Mouse (Mus musculus): ENCODE results near the gene Acss3.

The Acss3 gene

DNA sequence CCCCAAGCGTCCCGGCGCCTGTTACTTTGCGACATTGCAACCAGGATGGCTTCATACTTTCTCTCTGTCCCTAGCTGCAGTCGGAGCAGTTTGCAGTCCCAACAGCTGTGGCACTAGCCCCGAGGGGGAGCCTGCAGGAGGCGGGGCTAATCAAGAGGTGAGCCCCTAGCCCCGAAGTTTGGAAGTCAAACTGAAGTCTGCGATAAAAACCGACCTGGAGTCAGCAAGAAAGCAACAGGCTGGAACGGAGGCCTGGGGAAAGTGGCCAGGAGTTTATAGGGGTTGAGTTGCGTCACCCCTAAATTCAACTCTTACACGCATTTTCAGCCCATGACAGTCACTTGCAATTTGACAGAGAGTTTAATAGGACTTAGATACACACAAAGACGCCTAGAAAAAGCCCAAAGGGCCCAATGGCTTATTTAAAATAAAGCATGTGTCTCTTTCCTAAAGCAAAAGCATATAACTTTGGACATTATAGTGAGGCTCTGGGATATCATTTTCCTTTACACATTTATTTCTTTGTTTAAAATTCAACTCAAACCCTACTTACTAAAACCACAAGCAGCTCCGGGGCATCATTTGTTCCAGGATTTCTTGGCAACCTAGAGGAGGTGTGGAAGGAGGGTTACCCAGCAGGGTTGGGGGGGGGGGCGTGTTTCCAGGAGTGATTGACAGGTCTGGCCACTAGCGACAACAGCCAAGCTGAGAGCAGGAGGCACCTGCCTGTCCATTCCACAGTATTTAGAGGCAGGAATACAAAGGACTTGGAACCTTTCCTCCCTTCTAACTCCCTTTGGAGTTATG is at the start of gene Acss3:
TSS of gene Acss3 (minus strand) at position 140 of the 807 bp plus-strand sequence.
- DNase-seq: no peak

DNA sequence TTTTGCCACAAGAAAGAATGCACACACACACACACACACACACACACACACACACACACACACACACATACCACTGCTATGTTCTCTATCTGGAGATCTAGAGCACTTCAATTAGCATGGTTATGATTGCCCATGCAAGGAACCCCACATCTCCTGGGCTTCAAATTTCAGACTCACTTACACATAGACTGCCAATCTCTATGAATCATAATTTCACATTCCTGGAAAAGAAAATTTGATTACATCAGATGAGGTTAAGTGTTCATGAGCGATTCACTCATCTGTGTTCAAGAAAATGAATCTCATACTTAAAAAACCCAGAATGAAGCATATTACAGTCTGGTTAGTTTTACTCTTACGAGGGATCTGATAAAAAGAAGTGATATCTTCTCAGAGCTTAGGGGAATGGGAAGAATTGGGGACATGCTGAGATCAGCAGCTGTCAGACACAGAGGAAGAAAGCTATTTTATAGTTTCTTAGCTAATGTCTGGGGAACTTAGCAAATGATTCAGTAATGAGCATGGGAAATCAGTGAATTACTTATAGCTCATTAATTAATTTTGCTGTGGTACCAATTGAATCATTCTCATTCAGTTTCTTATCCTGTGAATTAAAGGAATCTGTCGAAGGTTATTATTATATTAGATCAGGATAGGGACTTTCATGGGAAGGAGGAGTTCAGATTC is 48.7 kb upstream of the Acss3 start:
- no peak for DNase-seq

DNA sequence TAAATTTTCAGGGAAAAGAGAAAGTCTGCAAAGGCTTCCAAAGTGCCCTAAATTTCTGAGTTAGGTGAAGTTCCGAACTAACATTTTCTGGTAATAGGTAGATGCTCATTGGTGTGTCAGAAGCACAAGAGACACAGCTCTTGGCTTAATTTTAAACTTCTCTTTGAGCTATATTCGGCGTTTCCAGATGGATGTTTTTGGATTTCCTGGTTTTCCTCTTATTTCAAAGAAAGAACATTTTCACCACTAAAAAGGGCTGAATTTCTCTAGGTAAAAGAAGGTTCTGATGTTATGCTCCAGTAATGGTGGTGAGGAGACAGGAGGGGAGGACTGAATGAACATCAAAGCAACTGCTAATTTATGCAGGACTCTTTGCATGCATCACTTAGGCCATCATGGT is 43.0 kb upstream of the Acss3 start:
- DNase-seq: no peak

DNA sequence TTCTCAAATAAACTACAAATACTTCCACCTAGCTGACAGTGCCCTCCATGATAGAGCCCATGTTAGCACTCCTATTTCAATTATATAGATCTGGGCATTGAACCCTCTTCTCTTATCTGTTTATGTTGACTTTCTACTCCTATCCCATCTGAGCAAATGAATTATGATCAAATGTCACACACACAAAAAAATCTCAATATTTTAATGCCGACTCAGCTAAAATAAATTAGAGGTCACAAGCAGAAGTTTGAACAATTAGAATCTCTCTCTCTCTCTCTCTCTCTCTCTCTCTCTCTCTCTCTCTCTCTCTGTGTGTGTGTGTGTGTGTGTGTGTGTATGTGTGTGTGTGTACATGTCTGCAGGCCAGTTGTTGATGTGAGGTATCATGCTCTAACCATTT is 25.3 kb upstream of the Acss3 start:
- no peak for DNase-seq

DNA sequence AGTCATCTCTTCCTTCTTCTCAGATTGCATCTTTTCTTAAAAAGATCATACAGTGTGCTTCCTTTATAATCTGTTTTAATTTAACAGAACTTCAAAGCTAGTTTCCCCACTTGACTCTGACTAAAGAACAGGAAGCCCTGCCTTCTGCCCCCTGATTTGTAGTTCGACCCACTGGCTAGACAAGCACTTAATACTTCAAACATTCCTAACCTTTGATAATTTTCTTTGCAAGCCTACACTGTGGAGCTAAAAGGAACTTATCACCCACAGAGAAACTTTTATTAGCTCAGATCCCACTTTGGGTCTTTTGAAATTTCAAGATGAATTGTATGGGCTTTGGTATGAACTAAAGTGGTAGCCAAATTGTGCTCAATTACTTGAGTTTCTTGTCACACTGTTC is 20.5 kb upstream of the Acss3 start:
- no peak for DNase-seq

DNA sequence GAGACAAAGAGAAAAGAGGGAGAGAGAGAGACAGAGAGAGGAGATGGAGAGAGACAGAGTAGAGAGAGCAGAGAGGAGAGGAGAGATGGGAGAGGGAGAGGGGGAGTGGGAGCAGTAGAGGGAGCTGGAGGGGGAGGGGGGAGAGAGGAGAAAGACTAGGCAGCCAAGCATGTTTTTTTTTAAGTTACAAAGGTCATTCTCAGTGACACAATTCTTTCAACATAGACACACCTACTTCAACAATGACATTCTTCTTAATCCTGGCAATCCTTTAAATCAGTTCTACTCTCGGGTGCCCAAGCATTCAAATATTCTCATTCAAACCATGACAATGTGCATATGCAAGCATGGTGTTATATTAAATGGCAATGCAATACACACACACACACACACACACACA is 19.4 kb upstream of the Acss3 start:
- no peak for DNase-seq

DNA sequence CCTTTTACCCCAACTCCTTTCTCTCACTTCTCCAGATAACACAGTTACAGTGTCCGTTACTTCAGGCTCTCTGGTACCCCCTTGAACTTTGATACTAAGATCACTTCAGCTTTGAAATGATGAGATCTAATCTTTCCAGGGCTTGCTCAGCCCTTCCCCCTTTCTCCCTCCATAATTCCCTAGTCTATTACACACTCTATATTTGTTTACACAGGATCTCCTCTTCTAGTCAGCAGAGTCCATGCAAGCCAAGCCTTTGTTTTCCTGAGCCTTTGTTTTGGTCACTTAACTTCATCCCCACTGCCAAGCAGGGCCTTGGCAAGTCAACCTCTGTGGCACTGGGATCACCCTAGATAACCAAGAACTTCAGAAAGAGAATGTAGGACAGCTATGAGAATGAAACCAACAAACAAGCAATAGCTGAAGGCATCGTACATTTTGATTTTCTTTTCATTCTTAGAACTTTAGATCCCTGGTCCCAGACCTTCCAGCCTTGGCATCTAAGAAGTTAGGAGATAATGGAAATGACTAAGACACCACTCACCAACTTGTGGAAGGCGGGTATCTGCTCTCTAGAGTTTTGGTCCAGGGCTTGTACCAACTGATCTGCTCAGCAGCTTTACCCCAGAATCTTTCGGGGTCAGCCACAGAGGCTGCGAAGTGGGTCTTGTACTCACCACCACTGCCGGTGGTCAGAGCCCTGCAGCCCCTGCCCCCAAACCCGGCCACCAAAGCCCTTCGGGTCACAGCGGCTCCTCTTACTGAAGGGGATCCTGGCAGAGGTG is 532 bp downstream of the Acss3 start:
- peak; percentile 6 for DNase-seq

DNA sequence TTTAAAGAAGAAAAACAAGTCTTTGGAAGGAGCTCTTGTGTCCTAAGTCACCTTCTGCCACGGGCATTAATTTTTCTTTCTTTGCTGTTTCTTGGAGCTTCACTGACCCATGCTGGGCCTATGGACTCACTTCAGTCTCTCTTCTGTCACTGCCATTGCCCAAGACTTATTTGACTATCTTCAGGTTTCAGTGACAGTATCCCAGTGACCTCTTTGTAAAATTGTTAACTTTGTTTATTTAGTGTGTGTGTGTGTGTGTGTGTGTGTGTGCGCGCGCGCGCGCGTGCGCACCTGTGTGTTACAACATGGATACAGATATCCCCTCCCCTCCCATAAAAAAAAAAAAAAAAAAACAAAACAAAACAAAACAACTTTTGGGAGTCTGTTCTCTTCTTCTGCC is 2.2 kb downstream of the Acss3 start:
- DNase-seq: no peak

DNA sequence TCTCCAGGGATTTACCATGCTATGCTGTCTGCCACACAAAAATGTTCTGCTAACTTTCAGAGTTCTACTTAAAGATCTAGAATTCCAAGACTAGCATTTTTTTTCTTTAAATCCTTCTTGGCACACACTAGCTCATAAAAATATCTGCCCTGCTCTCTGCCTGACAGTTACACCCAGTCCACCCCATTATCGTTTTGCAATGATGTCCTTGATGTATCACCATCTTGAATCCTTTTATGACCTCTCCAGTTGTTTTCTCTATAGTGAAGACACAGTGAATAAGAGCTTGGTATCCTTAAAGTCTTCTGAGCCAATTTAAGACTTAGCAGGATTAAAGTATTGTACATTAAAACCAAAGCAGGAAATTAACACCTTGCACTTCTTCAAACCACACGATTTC is 4.3 kb downstream of the Acss3 start:
- no peak for DNase-seq

DNA sequence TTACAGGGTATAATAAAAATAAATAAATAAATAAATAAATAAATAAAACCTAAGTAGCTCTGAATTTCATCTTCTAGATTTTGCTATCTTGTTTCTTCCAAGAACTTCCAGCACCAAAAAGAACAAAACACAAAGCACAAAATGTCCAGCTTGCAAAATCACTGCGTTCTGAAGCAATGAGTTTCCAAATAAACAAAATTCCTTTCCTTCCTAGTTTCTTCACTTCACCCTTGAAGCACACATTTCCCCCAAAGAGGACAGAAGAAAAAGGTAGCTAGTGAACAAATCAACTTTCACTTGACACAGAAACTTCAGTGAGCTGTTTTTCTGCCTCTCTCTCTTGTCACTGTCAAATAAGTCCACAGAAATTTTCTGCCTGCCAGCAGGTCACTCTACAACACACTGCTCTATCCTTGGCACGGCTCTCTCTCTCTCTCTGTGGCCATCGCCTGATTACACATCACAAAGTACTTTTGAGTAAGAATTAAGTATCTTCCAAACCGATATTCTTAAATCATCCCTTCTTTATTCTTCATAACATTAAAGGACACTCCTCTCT is 6.7 kb downstream of the Acss3 start:
- no peak for DNase-seq

DNA sequence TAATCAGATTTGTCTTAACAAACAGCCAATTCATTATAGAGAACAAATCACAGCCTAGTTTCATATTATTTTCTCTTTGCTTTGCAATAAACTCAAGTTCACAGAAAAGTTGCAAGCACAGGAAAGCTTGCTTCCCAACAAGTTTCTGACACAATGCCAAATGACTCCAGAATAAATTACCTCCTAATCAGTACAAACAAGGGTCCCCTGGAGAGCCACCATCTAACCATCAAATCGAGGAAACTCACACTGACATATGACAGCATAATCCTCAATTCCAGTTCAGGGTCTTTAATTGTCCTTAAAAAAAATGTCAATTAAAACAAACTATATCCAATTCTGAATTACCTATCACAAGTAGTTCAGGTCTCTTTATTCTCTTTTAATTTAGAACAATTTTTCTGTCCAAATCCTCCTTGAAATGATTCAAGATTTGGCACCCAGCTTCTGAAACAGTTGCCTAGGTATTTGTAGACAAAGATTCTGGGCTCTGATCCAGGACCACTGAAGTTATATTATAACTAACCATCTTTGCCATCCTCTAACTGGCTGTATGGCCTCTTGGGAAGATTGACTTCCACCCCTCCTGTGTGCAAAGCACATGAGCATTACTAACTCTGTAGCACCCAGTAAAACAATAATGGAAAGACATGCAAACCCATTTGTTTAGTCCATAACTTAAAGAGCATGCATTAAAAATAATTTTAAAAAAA is 7.4 kb downstream of the Acss3 start:
- DNase-seq: no peak

DNA sequence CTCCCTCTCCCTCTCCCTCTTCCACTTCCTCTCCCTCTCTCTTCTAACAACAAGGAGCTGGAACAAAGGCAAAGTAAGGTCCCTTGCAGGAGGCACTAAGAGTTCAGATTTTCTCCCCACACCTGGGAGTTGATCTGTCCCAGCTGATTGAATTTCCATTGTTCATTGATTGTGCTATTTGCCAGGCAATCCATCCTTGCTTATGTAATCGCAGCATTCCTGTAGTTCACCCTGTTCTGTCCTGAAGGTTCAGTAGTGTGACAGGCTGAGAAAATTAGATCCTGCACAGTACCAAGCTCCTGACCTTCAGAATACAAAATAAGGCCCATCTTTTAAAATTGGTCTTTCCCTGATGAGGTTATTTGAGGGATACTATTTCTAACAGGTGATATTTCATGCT is 8.3 kb downstream of the Acss3 start:
- no peak for DNase-seq

DNA sequence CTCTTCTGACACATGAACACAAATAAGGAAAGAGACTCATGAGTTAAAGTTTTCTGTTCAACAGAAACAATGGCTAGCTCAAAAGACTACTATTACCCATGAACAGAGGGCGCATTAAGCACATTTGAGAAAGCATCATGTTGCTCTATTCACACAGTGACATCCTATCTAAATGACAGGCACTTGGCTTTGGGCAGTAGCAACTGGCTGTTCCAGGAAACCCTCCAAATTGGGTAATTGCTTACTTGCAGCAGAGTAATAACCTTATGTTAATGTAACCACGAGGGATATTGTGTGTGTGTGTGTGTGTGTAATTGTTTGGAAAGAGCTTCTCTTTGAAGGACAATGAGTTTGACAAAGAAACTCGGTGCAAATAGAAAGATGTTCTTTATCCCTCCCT is 29.0 kb downstream of the Acss3 start:
- DNase-seq: no peak

DNA sequence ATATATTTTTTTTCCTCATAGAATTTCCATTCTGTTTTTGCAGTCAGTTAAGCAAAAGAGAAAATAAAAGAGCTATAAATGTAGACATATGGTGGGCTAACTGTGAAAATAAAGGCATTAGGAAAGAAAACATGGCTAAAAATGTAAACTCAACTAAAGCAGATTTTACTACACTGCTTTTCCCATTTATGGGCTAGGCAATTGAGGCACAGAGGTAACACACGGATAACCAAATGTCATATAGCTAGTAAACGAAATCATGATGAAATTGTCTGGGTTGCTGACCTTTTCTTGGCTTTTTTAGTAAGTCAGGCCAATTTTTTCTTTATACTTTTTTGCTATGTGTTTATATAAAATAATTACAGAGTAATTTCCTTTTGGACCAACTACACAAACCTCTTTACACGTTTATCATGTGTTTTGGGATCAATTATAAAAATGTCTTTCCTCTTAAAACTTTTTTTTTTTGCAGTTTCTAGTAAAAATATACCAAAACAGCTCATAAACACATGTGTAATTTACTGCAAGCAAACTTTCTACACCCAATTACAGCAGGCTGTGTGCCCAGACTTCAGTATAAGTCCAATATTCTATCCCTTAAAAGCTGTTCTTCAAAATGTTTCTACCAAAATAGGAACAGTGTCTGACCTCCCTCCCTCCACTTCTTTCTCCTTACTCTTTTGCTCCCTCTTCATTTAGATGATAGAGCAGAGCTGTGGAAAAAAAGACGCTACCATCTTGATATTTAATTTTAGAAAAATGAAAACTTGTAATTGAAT is 69.4 kb downstream of the Acss3 start:
- no peak for DNase-seq

DNA sequence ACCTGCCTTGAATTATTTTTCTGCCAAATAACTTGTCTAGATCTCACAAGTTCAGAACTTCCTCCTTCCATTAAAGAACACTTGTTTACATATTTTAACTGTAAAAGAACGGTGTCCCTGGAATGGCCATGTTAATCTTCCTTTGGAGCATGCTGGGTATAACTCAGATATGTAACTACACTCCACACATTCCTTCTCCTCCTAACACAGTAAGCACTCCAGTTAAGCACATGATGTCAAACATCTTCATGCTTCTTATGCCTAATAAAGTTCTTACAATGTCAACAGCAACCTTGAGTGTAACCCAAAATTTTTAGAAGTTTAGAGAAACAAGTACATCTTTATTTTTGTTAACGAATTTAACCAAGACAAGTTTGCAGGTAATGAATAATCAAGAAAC is 73.0 kb downstream of the Acss3 start:
- no peak for DNase-seq

DNA sequence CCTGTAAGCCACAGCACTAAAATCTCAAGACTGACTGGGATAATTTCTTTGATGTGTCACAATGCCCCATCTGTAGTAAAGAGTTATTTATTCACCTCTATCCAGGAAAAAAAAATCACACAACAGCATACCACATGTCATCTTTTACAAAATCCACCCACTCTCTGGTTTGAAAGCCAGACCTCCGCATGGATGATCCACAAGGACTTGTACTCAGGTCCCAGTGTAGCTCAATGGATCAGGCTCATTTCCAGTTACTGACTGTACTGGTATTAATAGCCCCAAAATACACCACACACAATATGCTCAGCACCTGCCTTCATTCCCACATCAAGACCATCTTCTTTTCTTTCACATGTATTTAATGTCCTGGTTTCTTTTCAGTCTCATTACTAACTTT is 80.8 kb downstream of the Acss3 start:
- DNase-seq: no peak

DNA sequence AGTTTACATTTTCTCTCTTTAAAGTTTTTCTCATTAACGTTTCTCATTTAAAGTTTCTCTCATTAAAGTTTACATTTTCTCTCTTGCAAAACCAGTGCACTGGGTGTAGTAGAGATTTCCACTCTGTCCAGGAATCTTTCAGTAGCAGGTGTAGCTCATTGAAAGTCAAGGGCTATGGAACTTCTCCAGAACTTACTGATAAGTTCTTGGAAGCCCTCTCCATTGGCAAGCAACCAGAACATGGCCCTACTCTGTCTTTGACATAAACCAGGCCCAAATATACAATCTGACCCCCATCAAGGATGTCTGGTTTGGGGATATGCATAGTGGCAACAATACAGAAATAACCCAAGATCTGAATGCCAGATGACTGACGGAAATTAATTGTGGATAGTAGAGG is 82.6 kb downstream of the Acss3 start:
- no peak for DNase-seq

DNA sequence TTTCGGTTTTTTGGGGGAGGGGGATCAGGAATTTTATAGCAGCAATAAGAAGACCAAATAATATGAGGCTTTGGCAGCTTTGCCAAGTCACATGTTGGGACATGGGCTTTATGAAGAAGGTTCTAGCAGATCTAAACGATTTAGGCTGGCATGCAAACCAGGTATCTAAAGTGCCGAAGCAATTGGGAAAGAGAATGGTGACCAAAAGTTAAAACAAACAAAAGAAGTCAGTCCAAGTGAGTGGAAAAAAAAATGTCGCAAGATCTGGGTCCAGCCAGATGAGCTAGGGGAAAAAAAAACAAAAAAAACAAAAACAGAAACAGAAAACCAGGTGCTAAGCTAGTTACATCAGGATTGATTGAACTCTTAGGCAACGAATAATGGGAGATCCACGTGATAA is 83.1 kb downstream of the Acss3 start:
- DNase-seq: no peak

DNA sequence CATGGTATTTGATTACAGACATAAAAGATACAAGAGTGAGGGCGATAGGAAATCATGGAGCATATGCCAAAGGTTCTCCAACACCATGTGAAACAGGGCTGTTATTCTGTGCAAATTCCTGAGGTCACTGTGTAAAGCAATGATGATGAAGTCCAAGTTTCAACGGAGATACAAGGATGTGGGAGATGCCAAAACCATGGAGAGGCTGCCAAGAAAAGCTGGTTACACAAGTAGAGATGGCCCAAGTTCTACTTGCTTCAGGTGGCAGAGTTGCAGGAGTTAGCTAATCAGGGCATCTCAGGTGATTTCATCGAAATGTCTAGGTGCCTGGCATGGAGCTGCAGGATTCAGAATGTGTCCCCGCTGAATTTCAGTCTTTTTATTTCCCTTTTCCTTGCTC is 84.3 kb downstream of the Acss3 start:
- no peak for DNase-seq

DNA sequence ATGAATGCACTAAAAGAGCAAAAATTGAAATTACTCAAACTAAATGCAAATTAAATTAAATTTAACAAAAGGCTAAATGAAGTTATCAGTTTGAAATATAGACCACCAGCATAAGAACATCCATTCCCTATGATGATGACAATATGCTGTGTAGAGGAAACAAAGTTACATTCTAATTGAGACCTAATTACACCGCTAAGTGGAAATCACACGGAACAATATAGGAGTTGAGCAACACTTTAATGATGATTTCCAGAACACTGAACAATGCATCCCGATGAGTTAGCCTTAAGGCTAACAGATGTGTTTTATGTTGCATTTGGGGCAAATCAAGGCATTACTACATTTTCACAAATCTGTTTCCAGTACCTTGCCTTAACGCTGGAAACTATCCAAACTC is 99.2 kb downstream of the Acss3 start:
- no peak for DNase-seq

DNA sequence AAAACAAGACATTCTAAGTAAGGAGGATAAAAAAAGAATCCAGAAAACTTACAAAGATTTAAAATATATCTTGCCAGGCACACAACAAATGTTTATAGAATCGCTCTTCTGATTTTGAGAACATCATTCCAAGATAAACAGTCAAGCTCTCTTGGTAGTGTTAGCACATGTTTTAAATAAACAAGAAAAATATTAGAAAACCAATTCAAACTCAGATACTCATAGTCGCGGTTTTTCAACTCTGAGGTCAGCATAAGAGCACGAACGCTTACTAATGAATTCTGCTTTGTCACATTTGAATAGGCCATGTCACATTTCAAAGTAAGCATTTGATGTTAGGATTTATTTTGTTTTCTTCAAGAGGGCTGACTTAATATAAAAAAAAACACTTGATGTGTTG is 102.3 kb downstream of the Acss3 start:
- no peak for DNase-seq

DNA sequence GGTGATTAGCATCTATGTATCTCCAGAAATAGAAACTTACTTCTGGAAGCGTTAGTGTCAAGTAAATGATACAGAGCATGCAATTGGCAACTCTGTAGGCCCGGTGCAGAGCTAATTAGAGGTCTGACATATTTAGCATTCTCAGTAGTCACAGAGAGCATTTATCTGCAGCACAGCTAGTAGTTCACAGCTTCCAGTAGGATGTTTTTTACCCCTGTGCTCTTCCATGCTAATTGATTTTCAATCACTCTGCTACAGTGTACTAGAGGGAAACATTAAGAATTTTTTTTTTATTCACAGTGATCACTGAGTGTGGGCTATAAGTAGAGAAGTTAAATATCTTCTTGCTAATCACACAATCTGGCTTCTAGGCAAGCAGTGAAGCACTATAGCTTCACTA is 112.3 kb downstream of the Acss3 start:
- no peak for DNase-seq
